ENCODE assay signal across 9 mouse cellular contexts in genomic region chr2:71814016-71814415, GRCm38 (mm10). TPM values are rescaled to one million over a fixed set of nuclear protein-coding genes. Genes with fewer than 3 reads are reported as not detected.
DNase-seq lines count a peak whose midpoint lies in the region; ATAC-seq and TF ChIP-seq lines count a peak whose summit lies in the region.
"Had no signal": no experiment of that assay in that cellular context is flagged by ENCODE, and none has a peak within 500 bp of the region (broad histone marks: within the 10 kb centered on the region; RNA-seq: fewer than 3 reads in every experiment).

No protein-coding gene starts in this region.

- no peak for TF ChIP-seq POLR2A in olfactory bulb, adult 2 months (IDR thresholded peaks at IDR 0.05; ENCODE audit: insufficient read depth, low read depth, low read length)

- no peak overlapping the region for H3K9ac ChIP-seq in liver, embryonic 11.5 days (ENCODE audit: low read depth, low read length)
- H3K9ac ChIP-seq: midbrain, embryonic 12.5 days had no signal

- H3K4me2 ChIP-seq in liver, embryonic 11.5 days, result peak overlapping the region; percentile 33; the same call in 1 of the 2 replicates
- H3K4me2 ChIP-seq: midbrain, embryonic 12.5 days had no signal

- DNase-seq in layer of hippocampus, adult 9-11 months, result peak; percentile 68
- no peak for DNase-seq in layer of hippocampus, adult 9-10 months (ENCODE audit: low spot score)
- peak; percentile 32 to 64 for DNase-seq in heart, adult 9 months (ENCODE audit: low spot score in 2 of 2)
- peak; percentile 58 for DNase-seq in liver, embryonic 11.5 days (ENCODE audit: low spot score)
- DNase-seq in cerebellum, postnatal 25 days, result no peak
- no peak for DNase-seq in adrenal gland, adult 8-10 months
- no peak for DNase-seq in ovary, adult 18-20 months (ENCODE audit: low spot score)

- peak; percentile 78 for ATAC-seq in liver, embryonic 11.5 days (replicated peaks; ENCODE audit: low FRiP score)

- no peak overlapping the region for H3K4me3 ChIP-seq in liver, embryonic 11.5 days (ENCODE audit: low read depth, low read length)
- H3K4me3 ChIP-seq in olfactory bulb, adult 2 months (ENCODE audit: insufficient read depth, low read depth, low read length), result no peak overlapping the region
- H3K4me3 ChIP-seq: midbrain, embryonic 12.5 days had no signal

- no peak for TF ChIP-seq CTCF in olfactory bulb, adult 2 months (IDR thresholded peaks at IDR 0.05; ENCODE audit: insufficient read depth, low read depth, low read length)

- H3K27ac ChIP-seq in liver, embryonic 11.5 days (ENCODE audit: low read depth, low read length), result peak overlapping the region; percentile 45; the same call in 1 of the 2 replicates
- H3K27ac ChIP-seq in olfactory bulb, adult 2 months (ENCODE audit: insufficient read depth, low read depth, low read length), result peak overlapping the region; percentile 16; the same call in 1 of the 2 replicates
- H3K27ac ChIP-seq: midbrain, embryonic 12.5 days had no signal

- 19% methylated on average over 3 of the region's 3 CpGs for WGBS in liver, embryonic 11.5 days
- WGBS in olfactory bulb, adult 2 months, result 64% methylated on average over 3 of the region's 3 CpGs

- H3K4me1 ChIP-seq in liver, embryonic 11.5 days (replicated peaks; ENCODE audit: control insufficient read depth, insufficient read depth, low read length), result peaks cover 32% of the 10 kb centered on the region
- peaks cover 21% of the 10 kb centered on the region for H3K4me1 ChIP-seq in olfactory bulb, adult 2 months (ENCODE audit: control insufficient read depth, insufficient read depth, low read length)

- H3K36me3 ChIP-seq in liver, embryonic 11.5 days (ENCODE audit: control insufficient read depth, insufficient read depth, low read length), result no peaks in the 10 kb centered on the region
- H3K36me3 ChIP-seq: midbrain, embryonic 12.5 days had no signal

- H3K9me3 ChIP-seq in liver, embryonic 11.5 days (ENCODE audit: control insufficient read depth, low read length), result no peaks in the 10 kb centered on the region
- H3K9me3 ChIP-seq: midbrain, embryonic 12.5 days had no signal

- no peaks in the 10 kb centered on the region; the same call in 1 of the 2 replicates for H3K27me3 ChIP-seq in liver, embryonic 11.5 days (replicated peaks; ENCODE audit: control insufficient read depth, insufficient read depth, low read length)

RNA-seq across cellular contexts. Expression of gene Pdk1, which starts 59.0 kb away (rescaled TPM):
- polyA plus RNA-seq in liver, embryonic 11.5 days (2014; fragmentation: Nextera tagmentation; extraction: Ambion mirVana), result 133 and 144 TPM in 2 replicates
- not detected in 2 replicates for polyA plus RNA-seq in olfactory bulb, adult 2 months (2012; ENCODE audit: insufficient read depth, insufficient read length, low replicate concordance, missing spikeins)
- total RNA-seq in adrenal gland, adult 8-10 months (2022), result 10 to 100 TPM; 24.3 to 40.4 (median 31.7) TPM

Comparison
In these comparisons a context has a peak if more than half of its experiments do, and no peak if none do; other contexts are left out.
1. DNase-seq: peak in layer of hippocampus, adult 9-11 months (single experiment), heart, adult 9 months (2 of 2) and liver, embryonic 11.5 days (single experiment); none in layer of hippocampus, adult 9-10 months (single experiment), cerebellum, postnatal 25 days (0 of 2), adrenal gland, adult 8-10 months (single experiment) and ovary, adult 18-20 months (single experiment).